Mouse (Mus musculus) mouse embryonic stem cell (cell line): ENCODE results near the gene Tnfaip8l1.

Source experiments
- in situ Hi-C, 2 experiments: fragments of 300-500 bp; cut with MboI; formaldehyde crosslinking; loops; 1 replicate in 1 of 2; 3 replicates in 1 of 2; pipeline ENCODE4 v1.14.3; 2019 to 2020; ENCODE audit warnings: low sequenced_read_pairs in 2 of 2, low pct_unique_long_range_greater_than_20kb in 1 of 2, mixed read lengths in 1 of 2; ENCODE audit not compliant: unreplicated experiment in 1 of 2

Tnfaip8l1 gene

GRCm38 (mm10) chr17:56206986-56207674 is 44.9 kb downstream of the Tnfaip8l1 start:
- in situ Hi-C loops = no loop called here

- in situ Hi-C loops = no loop called here
These were observed 45.8 kb downstream of the Tnfaip8l1 start for GRCm38 (mm10) chr17:56207963-56208530.

- in situ Hi-C loops = no loop called here
These were observed 46.5 kb downstream of the Tnfaip8l1 start for GRCm38 (mm10) chr17:56208821-56209220.

- in situ Hi-C loops = no loop called here
These were observed 48.8 kb downstream of the Tnfaip8l1 start for GRCm38 (mm10) chr17:56211090-56211489.

- in situ Hi-C loops = no loop called here
These were observed 50.4 kb downstream of the Tnfaip8l1 start for GRCm38 (mm10) chr17:56212676-56213075.

GRCm38 (mm10) chr17:56214229-56214628 is 52.0 kb downstream of the Tnfaip8l1 start:
- in situ Hi-C loops = no loop called here

GRCm38 (mm10) chr17:56217670-56218069 is 55.4 kb downstream of the Tnfaip8l1 start:
- in situ Hi-C loops = no loop called here

- in situ Hi-C loops = no loop called here
These were observed 56.3 kb downstream of the Tnfaip8l1 start, which contains the start of gene Dpp9 for GRCm38 (mm10) chr17:56218377-56219191. Dpp9 (minus strand) TSS chr17:56218905.

- in situ Hi-C loops = no loop called here
These were observed 57.0 kb downstream of the Tnfaip8l1 start for GRCm38 (mm10) chr17:56219251-56219650.

GRCm38 (mm10) chr17:56219805-56220204 is 57.5 kb downstream of the Tnfaip8l1 start:
- in situ Hi-C loops = no loop called here
